Mouse (Mus musculus): Measurements from ENCODE around the gene Unc119b.
A peak's percentile ranks its signal among the peaks of the same experiment; 100 is the strongest.
"Not testable (repeated sequence)": the region's sequence is repeated elsewhere in the genome, so short reads cannot be mapped to it uniquely, and the experiment has no call there.

Gene Unc119b

DNA sequence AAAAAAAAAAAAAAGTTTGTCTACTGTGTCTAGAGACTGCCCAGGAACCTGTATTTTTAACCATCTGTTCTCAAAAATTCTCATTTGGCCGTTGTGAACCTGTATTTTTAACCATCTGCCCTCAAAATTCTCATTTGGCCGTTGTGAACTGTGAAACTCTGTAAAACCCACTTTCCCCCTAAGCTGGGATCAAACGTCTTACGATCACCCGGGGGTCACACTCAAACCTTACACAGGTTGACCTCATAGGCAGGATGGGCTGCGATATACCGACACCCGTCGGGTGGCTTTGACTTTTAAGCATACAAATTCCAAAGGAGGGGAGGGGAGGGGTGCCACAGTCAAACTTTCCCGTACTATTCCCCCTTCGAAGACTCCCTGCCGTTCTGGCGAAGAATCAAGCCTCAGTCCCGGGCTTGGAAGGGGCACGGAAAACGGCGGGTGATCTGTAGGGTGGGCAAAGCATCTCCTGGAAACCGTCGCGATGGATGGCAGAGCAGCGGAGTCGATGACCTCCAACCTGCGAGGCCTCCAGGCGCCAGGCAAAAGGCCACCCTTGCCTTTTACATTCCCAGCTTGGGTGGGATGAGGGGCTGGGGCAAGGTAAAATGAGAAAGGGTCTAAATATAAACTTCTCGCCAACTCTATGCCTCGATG lies 22.3 kb upstream of the Unc119b start:
- DNase-seq, result peak; percentile 41

DNA sequence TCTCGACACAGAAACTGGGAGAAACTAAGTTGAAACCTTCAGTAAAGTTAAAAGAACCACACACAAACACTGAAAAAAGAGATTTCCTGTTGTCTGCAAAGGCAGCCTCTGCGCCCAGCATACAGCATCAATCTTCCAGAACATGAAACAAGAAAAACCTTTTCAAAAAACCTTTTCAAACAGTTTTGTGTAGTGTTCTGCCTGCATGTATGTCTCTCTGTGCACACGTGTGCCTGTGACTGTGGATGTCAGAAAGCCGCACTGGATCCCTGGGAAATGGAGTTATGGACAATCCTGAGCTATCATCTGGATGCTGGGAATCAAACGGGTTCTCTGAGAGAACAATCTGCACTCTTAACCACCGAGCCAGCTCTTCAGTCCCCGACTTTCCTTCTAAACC lies 21.6 kb upstream of the Unc119b start:
- no peak for DNase-seq

GRCm38 (mm10) chr5:115155831-115156230 lies 21.1 kb upstream of the Unc119b start:
- DNase-seq, result peak; percentile 73

DNA sequence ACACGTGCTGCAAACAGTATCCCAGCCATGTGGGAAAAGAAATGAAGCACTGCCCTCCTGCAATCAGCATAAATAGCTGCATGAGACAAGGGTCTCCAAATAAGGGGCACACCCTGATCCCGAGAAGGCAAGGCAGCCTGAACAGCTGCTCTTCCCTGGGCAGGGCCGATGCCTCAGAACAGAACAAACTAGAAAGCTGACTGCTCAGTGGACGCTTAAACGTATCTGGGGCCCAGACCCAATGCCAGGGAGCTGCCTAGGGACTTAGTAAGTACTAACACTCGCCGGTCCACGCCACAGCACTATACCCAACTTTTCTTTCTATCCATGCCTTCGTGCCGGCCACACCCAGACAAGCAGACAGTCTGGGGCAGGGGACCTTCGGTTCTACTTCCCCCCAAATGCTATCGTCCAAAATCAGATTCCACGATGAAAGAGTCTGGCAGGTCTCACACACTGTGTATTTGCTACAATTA lies 20.4 kb upstream of the Unc119b start:
- DNase-seq, result no peak

DNA sequence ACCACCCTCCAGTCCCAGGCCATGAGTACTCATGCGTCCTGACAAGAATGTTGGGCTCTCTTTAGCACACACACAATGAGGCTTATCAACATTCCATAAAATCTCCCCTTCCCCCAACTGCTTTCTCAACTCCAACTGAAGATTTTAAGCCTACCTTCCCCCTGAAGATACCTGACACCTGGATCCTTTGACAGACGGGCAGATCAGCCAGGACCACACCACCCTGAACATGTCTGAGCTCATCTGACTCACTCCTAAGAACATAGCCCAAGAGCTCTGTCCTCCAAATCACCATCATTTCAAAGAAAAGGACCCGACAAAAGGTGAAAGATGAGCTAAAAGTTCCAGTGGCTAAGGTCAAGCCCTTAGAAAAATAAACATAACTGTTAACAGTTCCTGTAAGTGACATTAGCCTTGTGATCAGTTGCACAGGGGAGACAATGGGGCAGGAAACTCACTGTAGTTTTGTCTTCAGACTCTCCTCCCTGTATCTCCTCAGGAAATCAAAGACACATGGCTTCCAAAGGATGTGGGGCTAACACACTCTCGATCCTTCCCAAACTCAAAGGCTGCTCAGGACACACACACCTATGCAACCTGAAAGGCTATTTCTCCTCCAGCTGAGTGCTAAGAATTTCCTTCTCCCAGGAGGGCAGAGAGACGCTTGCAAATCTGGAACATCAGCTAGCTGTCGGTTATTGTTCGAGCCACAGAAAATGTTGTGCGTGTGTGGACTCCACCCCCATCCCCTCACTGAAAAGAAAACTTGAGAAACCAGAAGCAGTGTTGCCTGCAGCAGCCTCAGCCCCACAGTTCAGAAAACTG lies 17.6 kb upstream of the Unc119b start:
- DNase-seq, result no peak

- DNase-seq, result peak; percentile 60
Measured at GRCm38 (mm10) chr5:115151457-115151856, 16.7 kb upstream of the Unc119b start.

DNA sequence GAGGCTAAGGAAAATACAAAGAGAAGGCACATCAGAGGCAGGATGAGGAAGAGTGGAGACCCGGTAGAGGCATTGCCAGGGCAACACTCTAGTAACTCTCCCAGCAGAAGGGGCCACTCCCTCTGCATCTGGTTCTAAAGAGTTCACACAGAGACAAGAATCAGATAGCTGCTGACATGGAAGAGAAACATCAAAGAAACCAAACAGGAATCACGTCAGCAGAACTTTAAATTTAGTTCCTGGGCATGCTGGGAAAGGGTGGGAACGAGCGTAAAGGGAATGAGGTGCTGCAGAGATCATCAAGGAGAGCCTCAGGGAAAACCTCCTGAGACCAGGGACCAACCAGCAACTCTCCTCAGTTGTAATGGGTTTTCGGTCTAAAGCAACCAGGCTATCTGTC lies 16.2 kb upstream of the Unc119b start:
- no peak for DNase-seq

DNA sequence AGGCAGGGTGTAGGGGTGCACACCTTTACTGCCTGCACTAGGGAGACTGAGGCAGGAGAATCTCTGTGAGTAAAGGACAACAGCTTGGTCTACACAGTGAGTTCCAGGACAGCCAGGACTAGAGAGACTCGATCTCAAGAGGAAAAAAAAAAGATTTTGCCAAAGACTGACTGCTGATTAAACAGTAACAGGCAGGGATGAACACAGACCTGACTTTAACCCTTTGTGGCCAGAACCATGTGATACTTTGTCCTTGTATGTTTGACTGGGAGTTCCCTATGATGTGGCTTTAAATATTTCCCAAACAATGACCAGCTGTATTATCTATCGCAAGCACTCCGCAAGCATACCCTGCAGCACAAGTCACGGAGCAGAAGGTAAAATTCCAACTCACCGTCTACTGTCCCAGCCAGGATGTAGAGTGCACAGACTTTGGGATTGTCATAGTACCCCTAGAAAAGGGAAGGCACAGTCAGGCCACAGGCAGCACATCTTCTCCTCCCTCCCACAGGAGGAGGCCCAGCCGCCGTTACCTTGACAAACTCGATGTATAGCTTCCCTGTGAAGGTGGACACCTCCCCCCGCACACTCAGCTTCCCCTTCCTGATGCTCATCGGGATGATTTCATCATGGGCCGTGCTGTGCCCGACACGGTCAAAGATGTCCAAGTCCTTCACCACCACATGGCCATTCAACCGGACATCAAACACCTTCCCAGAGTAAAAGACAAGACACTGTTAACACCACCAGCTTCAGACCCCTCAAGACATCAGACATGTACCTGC lies 15.1 kb upstream of the Unc119b start:
- DNase-seq, result peak; percentile 4

- not testable (repeated sequence) for DNase-seq
Measured at GRCm38 (mm10) chr5:115148872-115149271, 14.1 kb upstream of the Unc119b start.

GRCm38 (mm10) chr5:115148378-115148777 lies 13.6 kb upstream of the Unc119b start:
- peak; percentile 4 for DNase-seq

- DNase-seq, result peak; percentile 32
Measured at GRCm38 (mm10) chr5:115147388-115147787, 12.6 kb upstream of the Unc119b start.

DNA sequence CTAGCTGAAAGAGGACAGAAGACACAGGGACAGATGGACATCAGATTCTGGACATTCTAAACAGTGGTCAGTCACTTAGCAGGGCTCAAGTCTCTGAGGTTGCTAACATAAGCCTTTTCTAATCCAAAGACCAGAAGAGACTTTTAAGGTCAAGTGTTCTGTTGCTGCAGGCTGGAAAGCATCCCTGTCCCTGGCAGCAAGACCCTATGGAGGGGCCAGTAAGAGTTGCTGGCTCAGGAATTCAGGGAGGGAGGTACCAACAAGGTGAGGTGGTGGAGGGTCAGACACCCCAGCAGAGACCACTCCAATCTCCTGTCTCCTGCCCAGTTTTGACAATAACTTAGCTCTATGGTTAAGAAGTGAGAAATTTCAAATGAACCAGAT lies 12.0 kb upstream of the Unc119b start:
- DNase-seq, result peak; percentile 3

- DNase-seq, result peak; percentile 6
Measured at GRCm38 (mm10) chr5:115145976-115146746, 11.4 kb upstream of the Unc119b start.

- peak; percentile 13 for DNase-seq
Measured at GRCm38 (mm10) chr5:115145253-115145968, 10.6 kb upstream of the Unc119b start.

DNA sequence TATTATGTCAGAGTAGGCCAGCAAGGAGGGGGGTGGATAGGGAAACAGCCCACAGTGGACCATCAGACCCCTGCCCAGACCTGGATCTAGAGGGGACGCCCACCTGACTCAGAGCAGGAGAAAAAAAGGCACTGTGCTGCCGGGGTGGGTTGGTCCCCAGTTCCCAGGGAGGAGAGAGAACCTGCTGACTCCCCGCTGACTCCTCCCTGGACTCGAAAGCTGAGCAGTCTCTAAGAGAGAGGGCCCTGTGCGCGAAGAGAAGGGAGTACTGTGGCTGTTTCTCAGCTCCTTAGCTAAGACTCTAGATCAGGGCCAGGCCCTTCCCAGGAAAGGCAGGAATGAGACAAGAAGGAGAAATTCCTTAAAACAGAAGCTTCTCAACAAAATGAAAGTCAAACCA lies 9.7 kb upstream of the Unc119b start:
- no peak for DNase-seq

DNA sequence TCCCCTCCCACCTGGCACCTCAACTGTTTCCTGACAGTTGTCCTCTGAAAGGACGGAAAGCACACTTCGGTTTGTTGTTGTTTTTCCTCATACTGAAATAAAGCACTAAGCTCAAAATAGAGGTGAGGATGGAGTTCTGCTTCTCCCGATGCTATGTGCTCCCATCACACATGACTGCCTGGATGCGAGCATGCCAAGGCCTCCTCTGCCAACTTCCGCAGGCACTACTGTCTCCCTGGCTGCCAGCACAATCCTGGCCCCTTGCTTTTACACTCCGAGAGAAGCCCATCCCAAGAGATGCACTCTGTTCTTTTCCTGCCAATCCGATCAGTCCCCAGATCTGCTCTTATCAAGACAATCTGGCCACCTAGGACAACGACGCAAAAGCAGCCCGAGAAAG lies 8.8 kb upstream of the Unc119b start:
- no peak for DNase-seq

DNA sequence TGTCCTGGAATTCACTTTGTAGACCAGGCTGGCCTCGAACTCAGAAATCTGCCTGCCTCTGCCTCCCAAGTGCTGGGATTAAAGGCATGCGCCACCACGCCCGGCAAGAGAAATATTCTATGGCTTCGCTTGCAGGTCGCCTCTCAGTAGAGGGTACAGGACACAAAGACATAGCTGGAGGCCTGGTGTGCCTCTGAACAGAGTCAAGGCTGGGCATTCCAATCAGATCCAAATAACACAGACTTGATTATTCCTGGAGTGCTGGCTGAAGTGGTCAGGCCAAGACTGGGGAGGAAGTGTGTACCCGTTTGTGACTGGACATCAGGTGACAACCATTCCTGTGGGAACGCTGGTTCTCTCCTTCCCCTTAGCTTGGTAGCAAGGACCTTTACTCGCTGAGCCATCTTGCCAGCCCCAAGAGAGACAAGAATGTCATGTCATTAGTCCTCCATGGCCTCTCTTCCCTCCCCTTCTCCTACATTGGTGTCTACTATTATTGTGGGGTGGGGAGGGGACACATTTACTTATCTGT lies 7.5 kb upstream of the Unc119b start:
- DNase-seq, result no peak

GRCm38 (mm10) chr5:115140726-115141125 lies 6.0 kb upstream of the Unc119b start:
- DNase-seq, result no peak

GRCm38 (mm10) chr5:115139124-115139523 lies 4.3 kb upstream of the Unc119b start:
- DNase-seq, result no peak

DNA sequence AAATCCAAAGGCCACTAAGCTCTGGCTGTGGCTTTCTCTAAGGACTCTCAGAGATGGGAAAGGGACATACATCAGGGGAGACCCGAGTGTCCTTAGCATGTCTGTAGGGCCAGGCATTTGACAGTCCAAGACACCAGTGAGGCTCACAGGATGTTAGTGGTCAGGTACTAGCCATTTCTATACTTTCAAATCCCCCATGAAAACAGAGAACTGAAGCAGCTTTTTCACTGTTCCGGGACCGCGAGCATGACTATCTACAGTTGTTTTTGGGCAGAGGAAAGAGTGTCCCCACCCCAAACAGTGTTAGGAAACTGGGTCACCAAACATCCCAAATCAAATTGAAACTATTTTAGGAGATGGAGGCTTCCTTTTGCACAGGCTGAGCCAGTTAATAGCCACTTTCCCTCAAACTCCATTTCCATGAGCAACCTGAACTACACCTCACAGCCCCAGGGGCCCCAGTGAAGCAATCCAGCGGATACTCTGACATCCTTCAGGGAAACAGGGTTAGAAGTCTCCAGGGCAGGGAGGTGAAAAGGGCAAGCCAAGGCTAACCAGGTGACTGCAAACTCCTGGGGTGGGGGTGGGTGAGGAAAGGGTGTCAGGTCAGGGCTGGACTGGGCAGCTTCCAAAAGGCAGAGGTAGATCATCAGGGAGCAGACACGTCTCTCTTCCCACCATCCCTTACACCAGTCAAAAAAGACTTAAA lies 1.3 kb downstream of the Unc119b start:
- DNase-seq, result no peak

GRCm38 (mm10) chr5:115132465-115132864 lies 2.3 kb downstream of the Unc119b start:
- no peak for DNase-seq
